Mouse (Mus musculus) bone marrow, adult 2 months (tissue): ENCODE measurements around the gene Abcd4.

Experiments
- CTCF ChIP-seq: fragments of 200-500 bp; IDR thresholded peaks from 2 replicates; pipeline ENCODE4 v1.5.1; 2011; ENCODE audit warnings: low read length, control low read depth; ENCODE audit not compliant: control insufficient read depth, insufficient read depth
- POLR2A ChIP-seq: fragments of 200-500 bp; IDR thresholded peaks from 2 replicates; pipeline ENCODE4 v1.6.1; 2011; ENCODE audit warnings: low read depth, mild to moderate bottlenecking, control low read depth, low read length, borderline replicate concordance; ENCODE audit not compliant: control insufficient read depth

- TF ChIP-seq CTCF (no peak), POLR2A (no peak)
Observed at GRCm38 (mm10) chr12:84612518-84612917, 4.7 kb downstream of the Abcd4 start.
